Mouse (Mus musculus): ENCODE measurements around the gene Sypl. TPM values are rescaled to one million over a fixed set of nuclear protein-coding genes. Genes with fewer than 3 reads are reported as not detected.
A peak's percentile ranks its signal among the peaks of the same experiment; 100 is the strongest.

Sypl gene
- total RNA-seq, 2 experiments from 2014 or later, result 17.8 to 34.6 TPM

DNA sequence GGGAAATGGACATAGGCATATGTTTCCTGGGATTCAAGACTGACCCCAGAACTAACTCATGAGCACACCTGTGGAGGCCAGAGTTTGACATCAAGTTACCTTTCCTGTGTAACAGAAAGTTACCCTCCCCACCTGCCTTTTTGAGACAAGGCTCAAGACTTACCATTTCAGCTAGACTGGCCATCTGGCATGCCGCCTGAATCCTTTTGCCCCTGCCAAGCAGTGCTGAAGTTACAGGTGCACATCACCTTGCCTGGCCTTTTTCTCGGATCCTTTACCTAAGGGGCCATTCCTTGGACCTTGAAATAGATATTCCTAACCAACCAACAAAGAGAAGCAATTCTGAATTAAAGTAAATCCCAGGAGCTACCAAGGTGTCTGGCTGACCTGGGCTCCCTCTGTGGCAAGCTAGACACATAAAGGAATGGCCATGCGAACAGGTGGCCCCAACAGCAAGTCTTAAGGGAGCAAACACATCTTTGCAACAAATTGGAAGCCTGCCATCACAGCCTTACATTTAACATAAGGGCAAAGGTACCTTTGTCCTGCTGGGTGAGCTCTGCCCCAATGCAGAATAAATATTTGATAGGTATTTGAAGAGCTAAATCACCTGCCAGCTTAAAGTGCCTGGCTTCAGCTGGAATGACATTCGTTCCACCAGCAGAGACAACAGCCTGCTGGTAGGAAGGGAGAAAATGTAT is 17.3 kb upstream of the Sypl start:
- no peak for ATAC-seq (replicated peaks; ENCODE audit: low FRiP score, poor library complexity, severe bottlenecking)

DNA sequence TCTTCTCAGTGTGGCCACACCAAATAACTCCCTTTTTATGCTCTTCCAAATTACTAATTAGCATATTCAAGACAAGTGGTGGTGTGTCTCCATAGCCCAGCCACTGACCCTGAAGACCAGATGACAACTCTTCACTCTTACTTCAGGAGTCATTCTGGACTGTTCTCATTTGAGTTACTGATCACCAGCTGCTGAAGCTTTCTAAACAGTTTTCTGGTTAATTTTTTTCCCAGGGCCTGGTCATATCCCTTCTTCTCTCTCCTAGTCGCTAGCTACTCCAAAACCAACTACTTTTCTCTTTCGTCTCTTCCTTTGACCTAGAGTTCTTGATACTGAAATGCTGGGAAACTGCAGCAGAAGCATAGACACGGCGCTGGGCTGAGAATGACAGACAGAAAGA is 12.6 kb upstream of the Sypl start:
- ATAC-seq (replicated peaks; ENCODE audit: low FRiP score, poor library complexity, severe bottlenecking), result no peak

GRCm38 (mm10) chr12:32943347-32943746 is 10.3 kb upstream of the Sypl start:
- no peak for ATAC-seq (replicated peaks; ENCODE audit: low FRiP score, poor library complexity, severe bottlenecking)

GRCm38 (mm10) chr12:32943951-32944350 is 9.7 kb upstream of the Sypl start:
- ATAC-seq (replicated peaks; ENCODE audit: low FRiP score, poor library complexity, severe bottlenecking), result no peak

DNA sequence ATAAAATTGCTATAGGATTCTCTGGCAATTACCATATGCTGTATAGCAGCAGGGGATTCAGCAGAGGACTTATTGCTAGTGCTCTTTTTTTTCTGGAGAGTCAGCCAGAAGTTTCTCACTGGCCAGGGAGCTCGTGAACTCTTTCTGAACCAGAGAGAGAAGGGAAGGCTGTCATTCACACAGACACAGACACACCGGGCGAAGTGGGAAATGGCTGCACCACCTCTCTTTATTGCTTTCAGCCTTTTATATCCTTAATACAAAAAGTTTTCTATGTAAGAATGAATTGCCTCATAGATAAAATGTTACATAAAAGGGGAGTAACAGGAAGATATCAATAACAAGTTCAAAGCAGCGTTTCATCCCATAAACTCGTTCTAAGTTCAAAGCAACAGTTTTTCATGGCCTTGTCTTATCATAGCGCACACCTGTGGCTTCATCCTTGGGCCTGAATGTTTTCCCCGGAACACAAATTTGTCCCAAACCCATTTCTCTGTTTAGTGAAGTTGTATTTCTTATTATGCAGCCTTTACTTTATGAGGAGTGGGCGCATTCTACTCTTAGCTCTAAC is 8.7 kb upstream of the Sypl start:
- no peak for ATAC-seq (replicated peaks; ENCODE audit: low FRiP score, poor library complexity, severe bottlenecking)

GRCm38 (mm10) chr12:32946376-32946775 is 7.3 kb upstream of the Sypl start:
- ATAC-seq (replicated peaks; ENCODE audit: low FRiP score, poor library complexity, severe bottlenecking), result no peak

- no peak for ATAC-seq (replicated peaks; ENCODE audit: low FRiP score, poor library complexity, severe bottlenecking)
These were observed 1.3 kb upstream of the Sypl start for GRCm38 (mm10) chr12:32952416-32952815.

GRCm38 (mm10) chr12:32953066-32953465 is 625 bp upstream of the Sypl start:
- no peak for ATAC-seq (replicated peaks; ENCODE audit: low FRiP score, poor library complexity, severe bottlenecking)

- ATAC-seq (replicated peaks; ENCODE audit: low FRiP score, poor library complexity, severe bottlenecking), result peak; percentile 70
These were observed 728 bp downstream of the Sypl start for GRCm38 (mm10) chr12:32954216-32955021.

GRCm38 (mm10) chr12:32955037-32955436 is 1.3 kb downstream of the Sypl start:
- ATAC-seq (replicated peaks; ENCODE audit: low FRiP score, poor library complexity, severe bottlenecking), result no peak

GRCm38 (mm10) chr12:32957211-32957610 is 3.5 kb downstream of the Sypl start:
- no peak for ATAC-seq (replicated peaks; ENCODE audit: low FRiP score, poor library complexity, severe bottlenecking)

GRCm38 (mm10) chr12:32962132-32962531 is 8.4 kb downstream of the Sypl start:
- no peak for ATAC-seq (replicated peaks; ENCODE audit: low FRiP score, poor library complexity, severe bottlenecking)

GRCm38 (mm10) chr12:32963858-32964257 is 10.2 kb downstream of the Sypl start:
- no peak for ATAC-seq (replicated peaks; ENCODE audit: low FRiP score, poor library complexity, severe bottlenecking)

GRCm38 (mm10) chr12:32972287-32972686 is 18.6 kb downstream of the Sypl start:
- ATAC-seq (replicated peaks; ENCODE audit: low FRiP score, poor library complexity, severe bottlenecking), result no peak

DNA sequence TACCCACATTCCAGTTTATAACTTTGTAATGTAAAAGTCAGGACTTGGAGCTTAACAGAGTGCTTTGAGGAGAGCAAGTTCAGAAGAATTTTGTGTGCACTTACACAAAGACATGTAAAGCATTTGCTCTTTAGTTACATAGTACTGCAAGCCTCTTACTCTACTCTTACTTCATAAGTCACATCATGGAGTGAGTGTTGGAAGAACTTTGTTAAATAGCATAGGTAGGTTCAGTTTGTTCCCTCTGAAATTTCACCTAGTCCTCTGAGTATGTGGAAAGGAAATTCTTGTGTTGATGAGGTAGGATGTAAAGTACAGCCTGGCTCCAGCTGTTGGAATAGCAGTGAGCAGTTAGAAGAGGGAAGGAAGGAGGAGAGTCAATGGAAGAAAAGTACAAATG is 21.2 kb downstream of the Sypl start:
- no peak for ATAC-seq (replicated peaks; ENCODE audit: low FRiP score, poor library complexity, severe bottlenecking)

DNA sequence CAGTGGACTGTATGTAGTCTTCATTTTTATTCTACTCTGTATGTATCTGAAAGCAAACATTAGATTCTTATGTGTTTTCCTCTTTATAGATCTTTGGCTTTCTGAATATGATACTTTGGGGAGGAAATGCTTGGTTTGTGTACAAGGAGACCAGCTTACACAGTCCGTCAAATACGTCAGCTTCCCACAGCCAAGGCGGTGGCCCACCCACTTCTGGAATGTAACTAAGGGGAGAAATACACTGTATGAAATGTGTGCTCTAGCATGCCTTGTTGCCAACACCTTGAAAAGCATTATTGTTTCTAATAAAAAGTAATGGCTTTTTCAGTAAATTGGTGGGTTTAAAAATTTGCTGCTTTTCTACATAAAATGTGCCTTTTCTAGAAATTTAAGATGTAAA is 21.8 kb downstream of the Sypl start:
- no peak for ATAC-seq (replicated peaks; ENCODE audit: low FRiP score, poor library complexity, severe bottlenecking)

DNA sequence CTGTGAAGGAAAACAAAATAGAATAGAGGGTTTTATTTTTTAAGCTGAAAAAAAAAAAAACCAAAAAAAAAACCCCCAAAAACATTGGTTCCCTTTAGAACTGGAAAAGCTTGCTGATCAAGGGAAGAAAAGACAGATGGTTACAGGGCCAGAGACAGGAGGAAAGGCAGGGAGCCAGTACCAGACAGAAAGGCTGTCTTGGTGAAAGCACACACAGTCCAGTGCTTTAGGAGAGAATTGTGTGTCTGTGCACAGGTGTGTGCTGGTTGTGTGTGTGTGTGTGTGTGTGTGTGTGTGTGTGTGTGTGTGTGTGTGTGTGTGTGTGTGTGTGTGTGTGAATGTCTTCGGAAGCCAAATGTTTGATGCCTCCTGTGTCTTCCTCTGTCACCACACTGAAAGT is 28.9 kb downstream of the Sypl start:
- ATAC-seq (replicated peaks; ENCODE audit: low FRiP score, poor library complexity, severe bottlenecking), result no peak

DNA sequence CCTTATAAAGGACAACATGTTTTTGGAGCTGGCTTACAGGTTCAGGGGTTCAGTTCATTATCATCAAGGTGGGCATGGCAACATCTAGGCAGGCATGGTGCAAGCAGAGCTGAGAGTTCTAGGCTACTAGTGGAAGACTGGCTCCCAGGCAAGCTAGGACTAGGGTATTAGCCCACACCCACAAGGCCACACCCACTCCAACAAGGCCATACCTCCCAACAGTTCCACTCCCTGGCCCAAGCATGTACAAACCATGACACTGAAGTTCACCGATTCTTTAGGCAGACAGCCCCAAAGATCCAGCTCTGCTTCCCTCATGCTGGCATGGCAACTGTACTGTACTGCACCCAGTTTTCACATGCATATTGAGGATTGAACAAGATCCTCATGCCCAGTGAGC is 29.4 kb downstream of the Sypl start:
- ATAC-seq (replicated peaks; ENCODE audit: low FRiP score, poor library complexity, severe bottlenecking), result no peak

DNA sequence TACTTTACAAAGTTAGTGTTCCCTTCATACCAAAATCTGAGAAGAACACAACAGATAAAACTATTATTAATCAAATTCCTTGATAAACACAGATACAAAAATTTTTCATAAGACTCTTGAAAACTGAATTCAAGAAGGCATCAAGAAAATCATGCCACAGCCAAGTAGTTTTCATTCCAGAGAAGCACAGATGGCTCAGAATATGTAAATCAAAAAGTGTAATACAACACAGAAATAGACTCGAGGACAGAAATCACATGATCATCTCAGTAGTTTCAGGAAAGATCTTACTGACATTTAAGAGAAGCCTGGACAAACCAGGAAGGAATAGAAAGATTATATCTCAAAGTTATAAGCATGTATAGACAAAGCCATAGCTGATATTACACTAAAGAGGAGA is 32.6 kb downstream of the Sypl start:
- no peak for ATAC-seq (replicated peaks; ENCODE audit: low FRiP score, poor library complexity, severe bottlenecking)

GRCm38 (mm10) chr12:32989731-32990130 is 36.0 kb downstream of the Sypl start:
- ATAC-seq (replicated peaks; ENCODE audit: low FRiP score, poor library complexity, severe bottlenecking), result no peak

DNA sequence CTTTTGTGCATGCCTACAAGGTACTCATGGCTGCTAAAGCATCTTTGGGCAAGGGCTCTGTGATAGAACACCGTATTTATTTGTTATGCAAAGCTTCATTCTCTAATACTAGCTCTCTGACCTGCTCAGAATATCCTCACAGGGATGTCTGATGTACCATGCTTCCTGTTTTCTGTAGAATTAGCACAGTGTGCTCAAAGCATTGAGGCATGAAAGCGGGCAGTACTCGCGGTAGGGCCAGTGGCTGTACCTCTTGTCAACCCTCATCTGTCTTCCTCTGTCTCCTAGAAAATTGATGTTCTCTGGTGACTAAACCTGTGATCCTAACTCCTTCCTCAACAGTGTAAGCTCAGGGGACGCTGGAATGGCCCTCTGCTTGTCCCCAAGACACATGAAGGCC is 40.4 kb downstream of the Sypl start:
- ATAC-seq (replicated peaks; ENCODE audit: low FRiP score, poor library complexity, severe bottlenecking), result no peak
